Mouse (Mus musculus) neural tube, embryonic 12.5 days (tissue): ENCODE results near the gene Immp2l. TPM values are rescaled to one million over a fixed set of nuclear protein-coding genes. Genes with fewer than 3 reads are reported as not detected.

Experiments
- ATAC-seq: fragments of 200-750 bp; cut with Nextera tagmentation; 2 replicates; pipeline ENCODE4 v1.8.0; 2017; ENCODE audit warnings: low read depth, mild to moderate bottlenecking, moderate TSS enrichment, moderate library complexity; ENCODE audit not compliant: low FRiP score
- H3K27ac ChIP-seq: fragments of 300-500 bp; sonication (generic); 2 replicates; pipeline ENCODE4 v1.5.1; 2016
- H3K27me3 ChIP-seq: fragments of 300-500 bp; sonication (generic); replicated peaks from 2 replicates; pipeline ENCODE4 v1.6.1; 2016; ENCODE audit warnings: mild to moderate bottlenecking
- H3K36me3 ChIP-seq: fragments of 300-500 bp; sonication (generic); 2 replicates; pipeline ENCODE4 v1.6.1; 2016; ENCODE audit warnings: mild to moderate bottlenecking
- H3K4me1 ChIP-seq: fragments of 300-500 bp; sonication (generic); 2 replicates; pipeline ENCODE4 v1.6.1; 2016
- H3K4me2 ChIP-seq: fragments of 300-500 bp; sonication (generic); replicated peaks from 2 replicates; pipeline ENCODE4 v1.6.1; 2016; ENCODE audit warnings: mild to moderate bottlenecking
- H3K4me3 ChIP-seq: fragments of 300-500 bp; sonication (generic); 2 replicates; pipeline ENCODE4 v1.5.1; 2016
- H3K9ac ChIP-seq: fragments of 300-500 bp; sonication (generic); 2 replicates; pipeline ENCODE4 v1.6.1; 2016; ENCODE audit warnings: mild to moderate bottlenecking
- H3K9me3 ChIP-seq: fragments of 300-500 bp; sonication (generic); 2 replicates; pipeline ENCODE4 v1.6.1; 2016; ENCODE audit warnings: mild to moderate bottlenecking
- WGBS: fragments of 180-500 bp; shearing (Covaris S2); methylation state at CpG from one replicate; pipeline ENCODE4 v1.1.7; 2016; 5-methylcytosine and 5-hydroxymethylcytosine counted together
- polyA plus RNA-seq: library from polyadenylated mRNA; unstranded; fragments of >200 nt; fragmentation: Nextera tagmentation; extraction: Ambion mirVana; gene quantifications from 2 replicates; pipeline ENCODE4 v1.2.1, GENCODE M21; 2016

Immp2l gene
- polyA plus RNA-seq, 1 experiment from 2014 or later: 7.6 TPM

DNA sequence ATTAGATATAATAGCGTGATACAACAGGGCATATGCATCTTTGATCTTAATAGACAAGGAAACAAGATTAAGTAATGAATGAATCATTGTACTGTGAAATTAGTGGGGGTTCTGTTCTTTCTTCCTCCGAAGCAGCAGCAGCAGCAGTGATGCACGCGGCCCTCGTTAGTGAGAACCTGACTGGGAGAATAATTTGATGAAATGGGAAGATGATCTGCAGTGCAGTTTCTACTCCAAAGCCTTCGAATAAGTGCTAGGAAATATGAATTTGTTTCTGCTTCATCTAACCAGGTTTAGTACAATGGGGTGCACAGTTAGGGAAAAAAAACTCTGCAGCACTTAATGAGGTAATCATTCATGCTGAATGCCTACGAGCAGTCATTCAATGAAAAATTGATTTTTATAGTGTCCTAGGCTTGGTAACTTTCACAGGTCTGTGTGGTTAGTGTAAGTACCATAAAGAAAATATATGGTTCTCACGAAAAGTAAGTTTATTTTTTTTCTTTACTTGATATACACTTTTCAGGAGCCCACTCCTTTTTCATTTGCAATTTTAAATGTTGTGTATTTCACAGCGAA is 401.3 kb downstream of the Immp2l start:
- Histone ChIP-seq H3K27me3 (no peaks in the 10 kb centered on the region), H3K4me3 (no peak overlapping the region), H3K27ac (no peak overlapping the region), H3K4me1 (no peaks in the 10 kb centered on the region), H3K4me2 (no peak overlapping the region), H3K9me3 (no peaks in the 10 kb centered on the region), H3K9ac (no peak overlapping the region), H3K36me3 (no peaks in the 10 kb centered on the region)
- 63% methylated on average over 9 of the region's 9 CpGs for WGBS
- ATAC-seq: no peak

DNA sequence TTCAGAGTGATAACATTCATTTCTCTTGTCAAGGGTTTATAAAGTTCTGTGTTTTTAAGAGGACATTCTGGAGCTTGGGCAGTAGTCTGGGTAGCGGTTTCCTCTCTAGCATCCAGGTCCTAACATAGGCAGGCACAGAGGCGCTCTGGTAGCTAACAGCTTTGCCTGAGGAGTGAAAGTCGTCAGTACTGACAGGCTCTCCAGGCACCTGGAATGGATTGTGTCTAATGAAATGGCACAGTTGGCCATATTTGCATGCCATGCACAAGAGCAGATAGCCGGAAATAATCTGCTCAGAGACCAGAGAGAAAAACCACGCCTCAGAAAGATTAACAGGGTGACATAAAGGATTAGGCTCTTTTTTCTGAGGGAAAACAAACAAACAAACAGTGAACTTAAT is 403.6 kb downstream of the Immp2l start:
- no peak overlapping the region for H3K9ac ChIP-seq
- H3K4me3 ChIP-seq: no peak overlapping the region
- no peaks in the 10 kb centered on the region for H3K36me3 ChIP-seq
- ATAC-seq: no peak
- H3K4me1 ChIP-seq: no peaks in the 10 kb centered on the region
- H3K4me2 ChIP-seq: no peak overlapping the region
- no peaks in the 10 kb centered on the region for H3K27me3 ChIP-seq
- no peaks in the 10 kb centered on the region for H3K9me3 ChIP-seq
- WGBS: 48% methylated on average over 5 of the region's 5 CpGs
- H3K27ac ChIP-seq: no peak overlapping the region

DNA sequence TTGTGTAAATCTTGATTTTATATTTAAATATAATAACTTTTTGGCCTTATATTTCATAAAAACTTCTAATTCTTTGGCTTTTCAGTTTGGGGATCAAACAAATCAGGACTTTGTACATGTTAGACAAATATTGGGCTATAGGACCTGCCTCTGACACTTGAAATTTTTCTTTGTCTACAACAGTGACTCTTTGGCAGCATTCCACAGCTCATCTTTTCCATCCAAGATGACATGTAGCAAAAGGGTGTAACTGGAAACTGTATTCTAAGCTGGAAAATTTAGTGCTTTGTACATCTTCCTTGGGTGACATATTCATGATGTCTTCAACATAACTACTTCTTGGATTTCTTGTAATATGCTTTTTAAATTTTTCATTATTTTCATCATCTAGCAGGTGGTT is 404.9 kb downstream of the Immp2l start:
- Histone ChIP-seq H3K4me2 (no peak overlapping the region), H3K4me3 (no peak overlapping the region), H3K27me3 (no peaks in the 10 kb centered on the region), H3K9ac (no peak overlapping the region), H3K9me3 (no peaks in the 10 kb centered on the region), H3K36me3 (no peaks in the 10 kb centered on the region), H3K4me1 (no peaks in the 10 kb centered on the region), H3K27ac (no peak overlapping the region)
- ATAC-seq: no peak

GRCm38 (mm10) chr12:41436206-41436985 is 412.5 kb downstream of the Immp2l start:
- ATAC-seq: no peak
- Histone ChIP-seq H3K9ac (no peak overlapping the region), H3K4me1 (no peaks in the 10 kb centered on the region), H3K9me3 (no peaks in the 10 kb centered on the region), H3K4me2 (no peak overlapping the region), H3K36me3 (no peaks in the 10 kb centered on the region), H3K27ac (no peak overlapping the region), H3K4me3 (no peak overlapping the region), H3K27me3 (no peaks in the 10 kb centered on the region)
- 78% methylated on average over 5 of the region's 5 CpGs for WGBS

- Histone ChIP-seq H3K4me3 (no peak overlapping the region), H3K4me1 (no peaks in the 10 kb centered on the region), H3K27me3 (no peaks in the 10 kb centered on the region), H3K4me2 (no peak overlapping the region), H3K36me3 (no peaks in the 10 kb centered on the region), H3K9me3 (no peaks in the 10 kb centered on the region), H3K27ac (no peak overlapping the region), H3K9ac (no peak overlapping the region)
- no peak for ATAC-seq
- WGBS: 52% methylated on average over 4 of the region's 4 CpGs
Measured at GRCm38 (mm10) chr12:41438446-41438845, 414.6 kb downstream of the Immp2l start.

GRCm38 (mm10) chr12:41468374-41468991 is 444.6 kb downstream of the Immp2l start:
- no peak for ATAC-seq
- Histone ChIP-seq H3K27ac (no peak overlapping the region), H3K9me3 (no peaks in the 10 kb centered on the region), H3K4me2 (no peak overlapping the region), H3K9ac (no peak overlapping the region), H3K36me3 (no peaks in the 10 kb centered on the region), H3K4me3 (no peak overlapping the region), H3K4me1 (no peaks in the 10 kb centered on the region), H3K27me3 (no peaks in the 10 kb centered on the region)
- 88% methylated on average over 3 of the region's 3 CpGs for WGBS

GRCm38 (mm10) chr12:41469096-41469801 is 445.4 kb downstream of the Immp2l start:
- Histone ChIP-seq H3K4me3 (no peak overlapping the region), H3K4me1 (no peaks in the 10 kb centered on the region), H3K9ac (no peak overlapping the region), H3K9me3 (no peaks in the 10 kb centered on the region), H3K27me3 (no peaks in the 10 kb centered on the region), H3K4me2 (no peak overlapping the region), H3K27ac (no peak overlapping the region), H3K36me3 (no peaks in the 10 kb centered on the region)
- no peak for ATAC-seq
- WGBS: 60% methylated on average over 6 of the region's 6 CpGs

GRCm38 (mm10) chr12:41481486-41481885 is 457.6 kb downstream of the Immp2l start:
- H3K4me2 ChIP-seq: no peak overlapping the region
- no peak overlapping the region for H3K4me3 ChIP-seq
- H3K9me3 ChIP-seq: no peaks in the 10 kb centered on the region
- no peak overlapping the region for H3K9ac ChIP-seq
- H3K27ac ChIP-seq: no peak overlapping the region
- no peaks in the 10 kb centered on the region for H3K27me3 ChIP-seq
- H3K4me1 ChIP-seq: 0 out of 2 replicates have a peak, but pooled peaks cover 3% of the 10 kb centered on the region
- H3K36me3 ChIP-seq: no peaks in the 10 kb centered on the region
- no peak for ATAC-seq
- 72% methylated on average over 2 of the region's 2 CpGs for WGBS

- Histone ChIP-seq H3K9me3 (no peaks in the 10 kb centered on the region), H3K36me3 (no peaks in the 10 kb centered on the region), H3K27ac (peak overlapping the region; percentile 37; the same call in 1 of the 2 replicates), H3K27me3 (no peaks in the 10 kb centered on the region), H3K4me3 (peak overlapping the region; percentile 46), H3K4me2 (peak overlapping the region; percentile 63), H3K4me1 (0 out of 2 replicates have a peak, but pooled peaks cover 3% of the 10 kb centered on the region), H3K9ac (peak overlapping the region; percentile 67)
- no peak for ATAC-seq
- WGBS: 85% methylated on average over 5 of the region's 5 CpGs
Measured at GRCm38 (mm10) chr12:41483091-41483592, 459.3 kb downstream of the Immp2l start.

GRCm38 (mm10) chr12:41483593-41484451 is 459.9 kb downstream of the Immp2l start:
- Histone ChIP-seq H3K4me1 (0 out of 2 replicates have a peak, but pooled peaks cover 3% of the 10 kb centered on the region), H3K9me3 (no peaks in the 10 kb centered on the region), H3K9ac (peak overlapping the region; percentile 67), H3K27ac (peak overlapping the region; percentile 37; the same call in 1 of the 2 replicates), H3K27me3 (no peaks in the 10 kb centered on the region), H3K4me3 (peak overlapping the region; percentile 46), H3K4me2 (peak overlapping the region; percentile 63), H3K36me3 (no peaks in the 10 kb centered on the region)
- 17% methylated on average over 23 of the region's 23 CpGs for WGBS
- ATAC-seq: no peak

DNA sequence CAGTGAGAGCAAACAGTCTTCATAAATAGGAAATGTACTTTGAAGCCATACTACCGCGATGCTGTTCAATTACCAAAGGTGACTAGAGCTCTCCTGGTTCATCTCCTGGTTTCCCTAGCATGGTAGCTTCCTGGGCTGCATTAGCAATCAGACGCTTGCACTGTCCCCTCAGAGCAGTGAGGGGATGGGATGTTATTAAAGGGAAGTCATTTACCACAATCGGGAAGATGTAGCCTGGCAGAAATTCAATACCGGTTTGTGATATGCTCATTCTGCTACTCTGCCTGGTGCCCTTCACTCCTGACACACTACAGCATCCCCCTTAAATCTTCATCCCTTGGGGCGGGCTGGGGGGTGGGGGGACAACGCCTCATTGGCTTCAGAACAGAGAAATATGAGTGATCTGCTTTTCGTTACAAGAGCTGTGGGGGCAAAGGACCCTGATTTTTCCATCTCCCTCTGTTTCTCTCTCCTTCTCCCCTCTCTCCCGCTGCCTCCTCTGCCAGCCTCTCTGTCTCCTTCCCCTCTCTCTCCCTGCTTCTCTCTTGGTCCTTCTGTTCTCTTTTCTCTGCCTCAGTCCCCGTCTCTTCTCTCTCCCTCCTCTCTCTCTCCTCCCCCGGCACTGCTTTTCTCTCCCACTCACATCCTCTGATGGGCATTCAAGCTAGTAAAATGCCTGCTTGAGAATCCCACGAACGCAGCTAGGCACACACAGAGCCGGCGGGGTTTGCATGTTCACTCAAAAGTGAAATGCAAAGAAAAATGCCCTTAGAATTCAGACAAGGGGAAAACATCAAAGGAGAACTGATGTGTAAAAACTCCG is 461.0 kb downstream of the Immp2l start:
- Histone ChIP-seq H3K4me2 (peak overlapping the region; percentile 63), H3K4me1 (0 out of 2 replicates have a peak, but pooled peaks cover 3% of the 10 kb centered on the region), H3K4me3 (peak overlapping the region; percentile 46), H3K27ac (peak overlapping the region; percentile 79), H3K36me3 (no peaks in the 10 kb centered on the region), H3K27me3 (no peaks in the 10 kb centered on the region), H3K9me3 (no peaks in the 10 kb centered on the region), H3K9ac (peak overlapping the region; percentile 67)
- WGBS: 19% methylated on average over 16 of the region's 16 CpGs
- ATAC-seq: peak; percentile 71
